Mouse (Mus musculus): ENCODE results near the gene Eif4enif1. TPM values are rescaled to one million over a fixed set of nuclear protein-coding genes. Genes with fewer than 3 reads are reported as not detected.
"Not testable (repeated sequence)": the region's sequence is repeated elsewhere in the genome, so short reads cannot be mapped to it uniquely, and the experiment has no call there.

Eif4enif1 gene
- total RNA-seq, 2 experiments from 2014 or later: 59.0 to 67.2 TPM

DNA sequence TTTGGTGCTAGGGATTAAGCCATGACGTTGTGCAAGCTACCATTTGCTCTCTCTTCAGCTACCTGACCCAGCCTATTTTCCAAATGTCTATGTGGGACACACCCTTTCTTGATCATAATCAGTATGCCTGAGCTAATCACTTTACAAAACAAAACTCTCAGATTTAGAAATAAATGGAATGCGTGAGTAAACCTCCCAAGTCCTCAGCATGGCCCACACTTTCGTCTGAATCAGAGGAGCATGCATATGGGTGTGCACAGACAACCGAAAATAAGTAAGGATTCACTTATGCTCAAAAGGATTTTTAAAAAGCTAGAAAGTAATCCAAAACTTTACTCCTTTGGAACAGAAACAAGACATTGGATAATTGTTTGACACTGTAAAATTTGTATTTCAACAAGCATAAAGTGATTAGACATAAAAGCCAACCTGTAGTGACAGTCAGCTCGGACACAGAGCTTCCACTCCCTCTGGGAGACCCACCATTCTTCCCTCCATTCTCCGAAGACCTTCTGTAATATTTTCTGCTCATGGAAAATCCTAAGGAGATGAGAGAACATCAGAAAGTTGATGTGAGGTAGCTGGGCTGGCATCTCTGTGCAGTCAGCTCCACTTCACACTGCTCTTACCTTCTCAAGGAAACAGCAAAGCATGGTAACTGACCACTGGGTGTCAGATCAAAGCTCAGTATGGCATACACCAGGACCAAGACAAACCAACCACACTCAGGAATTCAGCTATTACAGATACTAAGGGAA, 23.0 kb upstream of the Eif4enif1 start:
- intact Hi-C loops (cut with DNase I): not testable (repeated sequence)
- peak in 1 of 2 experiments; percentile 31 for DNase-seq (ENCODE audit: low spot score in 2 of 2)

DNA sequence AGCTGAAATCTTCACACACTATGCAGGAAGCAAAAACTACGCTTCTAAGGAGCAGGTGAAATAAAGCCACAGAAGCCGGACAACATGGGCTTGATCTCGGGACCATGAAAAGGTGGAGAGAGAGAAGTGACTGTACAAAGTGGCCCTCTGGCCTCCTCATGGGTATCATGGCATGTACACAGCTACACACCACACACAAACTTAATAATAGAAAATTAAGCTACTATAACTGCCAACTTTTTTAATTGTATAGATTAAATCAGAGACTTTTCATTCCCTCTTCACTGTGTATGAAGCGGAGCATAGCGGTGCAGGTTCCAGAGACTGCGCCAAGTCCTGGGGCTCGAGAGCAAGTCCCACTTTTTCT, 22.5 kb upstream of the Eif4enif1 start:
- peak in 1 of 2 experiments; percentile 59 for DNase-seq (ENCODE audit: low spot score in 2 of 2)
- intact Hi-C loops (cut with DNase I): not testable (repeated sequence)

DNA sequence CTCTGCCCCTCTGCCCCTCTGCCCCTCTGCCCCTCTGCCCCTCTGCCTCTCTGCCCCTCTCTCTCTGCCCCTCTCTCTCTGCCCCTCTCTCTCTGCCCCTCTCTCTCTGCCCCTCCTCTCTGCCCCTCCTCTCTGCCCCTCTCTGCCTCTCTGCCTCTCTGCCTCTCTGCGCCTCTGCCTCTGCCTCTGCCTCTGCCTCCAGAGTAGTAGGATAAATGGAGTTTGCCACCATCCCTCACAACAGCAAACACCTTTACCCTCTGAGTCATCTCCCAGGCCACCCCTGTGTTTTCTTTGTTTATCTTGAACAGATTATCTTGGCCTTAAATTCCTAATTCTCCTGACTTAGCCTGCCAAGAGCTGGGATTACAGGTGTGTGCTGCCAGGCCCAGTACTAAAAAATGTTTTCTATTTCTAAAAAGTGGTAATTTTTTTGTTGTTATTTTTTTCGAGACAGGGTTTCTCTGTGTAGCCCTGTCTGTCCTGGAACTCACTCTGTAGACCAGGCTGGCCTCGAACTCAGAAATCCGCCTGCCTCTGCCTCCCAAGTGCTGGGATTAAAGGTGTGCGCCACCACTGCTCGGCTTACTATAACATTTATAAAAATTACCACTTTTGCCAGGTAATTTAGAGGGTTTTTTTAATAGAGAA, 21.6 kb upstream of the Eif4enif1 start:
- intact Hi-C loops (cut with DNase I); DNase-seq (ENCODE audit: low spot score in 2 of 2): not testable (repeated sequence)

DNA sequence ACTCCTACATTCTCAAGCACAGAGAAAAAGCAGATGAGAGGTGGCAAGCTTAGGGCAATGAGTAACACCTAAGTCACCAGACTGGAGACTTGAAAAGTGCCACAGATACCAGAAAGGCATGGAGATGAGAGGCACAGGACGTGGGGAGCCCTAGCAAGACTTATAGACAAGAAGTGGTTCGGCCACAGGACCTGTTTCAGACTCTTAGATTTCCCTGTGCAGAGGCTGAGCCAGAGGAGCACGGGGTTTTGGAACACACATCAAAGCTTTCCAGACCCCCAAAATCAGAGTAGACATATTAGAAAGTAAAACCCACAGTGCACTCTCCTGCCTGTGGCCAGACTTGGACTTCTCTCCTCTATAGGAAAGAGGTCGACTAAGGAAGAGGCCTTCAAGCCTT, 20.9 kb upstream of the Eif4enif1 start:
- intact Hi-C loops (cut with DNase I): not testable (repeated sequence)
- peak; percentile 74 to 79 for DNase-seq (ENCODE audit: low spot score in 2 of 2)

DNA sequence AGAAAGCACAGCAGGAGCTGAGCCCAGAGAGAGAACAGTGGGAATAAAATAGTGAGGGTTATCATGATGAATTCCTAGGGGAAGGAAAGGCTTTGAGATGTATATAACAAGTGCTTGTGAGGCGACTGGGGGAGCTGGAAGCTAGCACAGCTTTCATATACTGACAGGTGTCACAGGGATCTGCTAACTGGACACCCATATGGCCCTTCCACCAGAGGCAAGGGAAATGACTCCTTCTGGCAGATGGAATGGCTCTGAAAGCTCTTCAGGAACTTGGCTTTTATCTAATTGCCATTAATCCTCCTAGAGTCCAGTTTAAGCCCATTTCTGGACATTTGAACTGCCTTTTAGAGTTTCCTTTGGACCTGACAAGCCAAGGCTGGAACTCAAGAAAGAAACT, 20.2 kb upstream of the Eif4enif1 start:
- intact Hi-C loops (cut with DNase I): not testable (repeated sequence)

DNA sequence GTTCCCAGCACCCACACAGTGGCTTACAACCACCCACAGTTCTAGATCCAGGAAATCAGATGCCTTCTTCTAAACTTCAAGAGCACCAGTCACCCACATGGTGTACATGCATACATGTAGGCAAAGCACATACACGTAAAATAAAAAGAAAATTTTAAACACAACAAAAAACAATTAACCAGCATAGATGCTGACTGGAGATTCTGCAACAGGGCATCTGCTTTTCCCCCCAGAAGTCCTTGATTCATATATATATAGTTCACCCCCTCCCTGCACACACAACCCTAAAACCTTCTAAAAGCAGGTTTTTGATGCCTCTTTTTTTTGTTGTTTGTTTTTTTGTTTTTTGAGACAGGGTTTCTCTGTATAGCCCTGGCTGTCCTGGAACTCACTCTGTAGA, 19.5 kb upstream of the Eif4enif1 start:
- DNase-seq (ENCODE audit: low spot score in 2 of 2); intact Hi-C loops (cut with DNase I): not testable (repeated sequence)

More for the DNA sequence above, 20.2 kb upstream of the Eif4enif1 start:
- not testable (repeated sequence) for DNase-seq (ENCODE audit: low spot score in 2 of 2)

DNA sequence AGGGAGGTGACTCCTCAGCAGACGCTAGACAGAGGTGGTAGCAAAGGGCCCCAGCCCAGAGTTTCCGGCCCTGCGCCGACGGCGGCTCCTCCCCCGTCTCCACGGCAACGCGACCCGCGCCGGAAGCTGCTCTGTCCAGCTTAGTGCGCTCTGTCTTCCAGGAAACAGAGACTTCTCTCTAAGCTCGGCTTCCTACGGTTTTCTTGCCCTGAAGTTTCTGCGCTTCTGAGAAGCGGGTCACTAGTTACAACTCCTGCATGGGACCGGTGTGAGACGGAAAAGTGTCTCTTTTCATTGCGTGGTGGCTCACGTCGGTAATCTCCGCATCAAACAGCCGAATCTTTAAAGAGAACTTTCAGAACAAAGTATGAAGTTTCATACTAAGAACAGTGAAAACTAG, 8.8 kb upstream of the Eif4enif1 start, which contains the start of gene Sfi1:
Gene Sfi1 (minus strand): TSS at position 101 of the 400 bp plus-strand sequence.
- no peak for DNase-seq (ENCODE audit: low spot score in 2 of 2)
- intact Hi-C loops (cut with DNase I): no loop called here

DNA sequence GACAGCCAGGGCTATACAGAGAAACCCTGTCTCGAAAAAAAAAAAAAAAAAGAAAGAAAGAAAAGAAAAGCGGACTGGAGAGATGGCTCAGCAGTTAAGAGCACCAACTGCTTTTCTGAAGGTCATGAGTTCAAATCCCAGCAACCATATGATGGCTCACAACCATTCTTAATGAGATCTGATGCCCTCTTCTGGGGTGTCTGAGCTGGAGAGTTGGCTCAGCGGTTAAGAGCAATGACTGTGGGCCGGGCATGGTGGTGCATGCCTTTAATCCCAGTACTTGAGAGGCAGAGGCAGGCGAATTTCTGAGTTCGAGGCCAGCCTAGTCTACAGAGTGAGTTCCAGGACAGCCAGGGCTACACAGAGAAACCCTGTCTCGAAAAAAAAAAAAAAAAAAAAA, 1.6 kb upstream of the Eif4enif1 start:
- intact Hi-C loops (cut with DNase I): not testable (repeated sequence)

DNA sequence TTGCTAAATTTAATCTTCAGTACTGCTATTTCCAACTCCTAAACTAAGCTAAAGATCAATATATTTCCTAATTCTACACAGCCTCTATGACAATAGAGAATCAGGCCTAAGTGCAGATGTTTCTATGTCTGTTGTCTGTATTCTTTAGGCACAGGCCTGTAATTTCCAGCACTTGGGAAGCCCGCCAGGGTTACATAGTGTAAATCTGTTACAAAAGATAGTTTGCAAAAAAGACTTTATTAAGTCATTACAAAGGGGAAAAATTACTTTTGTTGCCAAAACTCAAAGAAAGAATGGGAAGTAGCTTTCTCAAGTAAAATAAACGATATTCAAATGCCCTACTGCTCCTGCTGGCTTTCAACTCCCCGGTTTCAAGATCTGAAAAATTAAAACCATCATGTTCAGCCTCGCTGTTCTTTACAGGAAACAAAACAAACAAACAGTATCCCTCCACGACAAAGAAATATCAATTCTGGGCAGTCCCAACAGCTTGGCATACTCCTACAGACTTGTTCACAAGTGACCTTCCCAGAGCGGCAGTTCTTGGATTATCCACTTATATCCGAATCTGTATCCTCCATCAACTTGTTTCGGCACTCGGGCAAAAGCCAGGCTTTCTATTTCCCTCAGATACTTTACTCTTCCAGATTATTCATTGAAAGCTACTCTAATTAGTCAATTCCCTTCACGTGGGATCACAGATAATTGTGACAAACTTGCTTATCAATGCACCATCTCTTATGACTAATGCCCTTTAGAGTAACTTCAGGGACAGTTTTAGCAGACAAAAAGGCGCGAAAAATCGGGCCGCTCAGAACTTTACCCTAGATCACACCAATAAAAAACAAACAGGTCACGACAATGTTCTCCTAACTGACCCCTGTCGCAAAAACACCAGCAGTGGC, 614 bp upstream of the Eif4enif1 start:
- DNase-seq (ENCODE audit: low spot score in 2 of 2): no peak
- intact Hi-C loops (cut with DNase I): no loop called here

More for the DNA sequence above, 1.6 kb upstream of the Eif4enif1 start:
- DNase-seq (ENCODE audit: low spot score in 2 of 2): not testable (repeated sequence)

DNA sequence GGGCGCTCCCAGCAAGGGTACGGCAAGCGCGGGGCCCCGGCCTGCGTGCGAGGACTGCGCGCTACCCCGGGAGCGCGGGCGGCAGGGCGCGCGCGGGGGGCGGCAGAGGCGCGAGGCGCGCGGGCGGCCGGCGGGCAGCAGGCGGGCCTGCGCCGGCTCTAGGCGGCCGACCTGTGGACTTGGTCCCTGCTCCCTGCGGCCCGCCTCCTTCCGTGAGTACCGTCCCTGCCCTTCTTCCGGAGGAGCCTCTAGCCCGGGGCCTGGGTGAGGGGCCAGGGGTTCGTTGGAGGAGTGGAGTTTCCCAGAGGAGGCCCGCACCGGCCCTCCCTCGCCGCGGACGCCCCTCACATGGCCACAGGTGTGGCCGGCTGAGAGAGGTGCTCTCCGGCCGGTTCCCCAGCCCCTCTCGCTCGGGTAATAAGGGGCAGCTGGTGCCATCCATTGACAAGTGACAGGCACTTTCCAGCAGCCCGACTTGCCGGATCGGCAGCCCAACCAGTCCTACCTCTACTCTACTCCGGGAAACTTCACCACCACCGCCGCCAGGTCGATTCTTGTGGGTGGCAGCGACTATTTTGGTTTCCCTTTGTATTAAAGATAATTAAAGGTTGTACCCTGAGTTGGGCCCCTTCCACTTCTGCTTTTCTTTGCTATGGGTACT, 719 bp downstream of the Eif4enif1 start:
- intact Hi-C loops (cut with DNase I): no loop called here
- peak; percentile 19 to 38 for DNase-seq (ENCODE audit: low spot score in 2 of 2)

DNA sequence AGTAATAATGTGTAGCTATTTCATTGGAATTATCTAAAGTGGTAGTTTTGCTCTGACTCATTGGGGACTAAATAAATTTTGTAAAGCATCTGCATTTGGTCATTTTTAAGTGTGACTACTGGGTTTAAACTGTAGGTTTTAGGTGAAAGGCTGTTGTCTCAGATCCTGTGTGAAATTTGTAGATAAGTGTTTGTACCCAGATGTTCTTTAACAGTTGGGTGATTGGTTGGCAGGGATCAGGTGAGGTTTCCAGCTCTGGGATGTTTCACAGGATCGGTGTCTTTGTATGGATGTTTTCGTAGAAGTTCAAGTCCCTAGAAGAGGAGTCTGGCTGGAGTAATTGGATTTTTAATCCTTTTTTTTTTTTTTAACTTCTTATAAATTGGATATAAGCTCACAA, 1.6 kb downstream of the Eif4enif1 start:
- no peak for DNase-seq (ENCODE audit: low spot score in 2 of 2)
- intact Hi-C loops (cut with DNase I): no loop called here

DNA sequence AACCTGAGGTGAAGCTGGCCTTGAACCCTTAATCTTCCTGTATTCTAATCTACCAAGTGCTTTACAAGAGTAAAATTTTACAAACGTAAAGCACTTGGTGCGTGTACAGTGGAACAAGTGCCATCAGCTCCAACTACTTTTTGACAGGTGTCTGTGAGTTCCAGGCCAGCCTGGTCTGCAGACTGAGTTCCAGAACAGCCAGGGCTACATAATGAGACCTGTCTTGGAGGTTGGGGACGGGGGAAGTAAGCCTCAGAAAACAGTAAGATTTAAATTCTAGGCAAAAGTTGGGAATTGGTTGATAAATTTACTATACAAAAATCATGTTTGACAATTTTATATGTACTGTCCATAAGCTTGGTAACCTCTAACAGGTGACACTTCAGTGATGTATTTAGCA, 3.0 kb downstream of the Eif4enif1 start:
- intact Hi-C loops (cut with DNase I): no loop called here
- DNase-seq (ENCODE audit: low spot score in 2 of 2): no peak

DNA sequence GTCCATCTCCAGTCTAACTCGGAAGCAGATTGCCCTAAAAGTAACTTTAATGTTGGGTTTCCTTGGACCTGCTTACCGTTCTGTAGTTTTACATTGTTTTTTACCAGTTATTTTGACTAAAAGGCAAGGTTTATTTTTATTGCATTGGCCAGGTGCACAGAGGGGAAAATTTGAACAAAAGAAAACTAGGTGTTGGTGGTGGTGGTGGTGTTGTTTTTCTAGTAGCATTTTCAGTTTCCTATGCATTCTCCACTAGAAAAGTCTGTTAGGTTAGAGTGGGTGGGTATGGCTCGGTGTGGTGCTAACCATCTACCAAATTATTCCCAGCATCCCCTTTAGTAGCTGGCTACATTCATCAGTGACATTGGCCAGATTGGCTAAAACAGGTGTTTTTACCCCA, 4.6 kb downstream of the Eif4enif1 start:
- intact Hi-C loops (cut with DNase I): no loop called here
- DNase-seq (ENCODE audit: low spot score in 2 of 2): no peak

DNA sequence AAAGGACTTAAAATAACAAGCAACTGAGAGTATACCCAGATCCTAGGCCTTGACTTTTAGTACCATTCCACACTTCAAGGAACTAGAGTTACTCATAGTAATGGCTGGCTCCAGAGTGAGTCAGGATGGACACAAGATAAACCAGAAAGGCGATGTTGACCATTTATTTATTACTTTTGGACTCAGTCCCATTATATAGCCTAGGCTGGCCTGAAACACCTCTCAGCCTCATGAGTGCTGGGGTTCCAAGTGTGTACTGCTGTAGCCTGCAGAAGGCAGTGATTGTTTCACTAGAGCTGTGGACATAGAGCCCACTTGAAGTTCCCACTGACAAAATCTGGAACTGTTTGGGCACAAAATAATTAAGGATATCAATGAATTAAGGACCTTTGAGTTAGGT, 10.3 kb downstream of the Eif4enif1 start:
- intact Hi-C loops (cut with DNase I): no loop called here
- no peak for DNase-seq (ENCODE audit: low spot score in 2 of 2)

DNA sequence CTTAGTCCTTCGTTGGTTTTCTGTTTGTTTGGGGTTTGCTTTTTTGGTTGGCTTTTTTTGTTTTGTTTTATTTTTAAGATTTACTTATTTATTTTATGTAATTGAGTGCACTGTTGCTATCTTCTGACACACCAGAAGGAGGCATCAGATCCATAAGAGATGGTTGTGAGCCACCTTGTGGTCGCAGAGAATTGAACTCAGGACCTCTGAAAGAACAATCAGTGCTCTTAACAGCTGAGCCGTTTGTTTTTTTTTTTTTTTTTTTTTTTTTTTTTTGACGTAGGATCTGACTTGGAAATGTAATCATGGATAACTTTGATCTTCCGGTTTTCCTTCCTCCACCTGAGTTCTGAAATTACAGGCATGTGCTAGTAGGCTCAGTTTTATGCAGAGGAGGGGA, 20.9 kb downstream of the Eif4enif1 start:
- DNase-seq (ENCODE audit: low spot score in 2 of 2): no peak
- intact Hi-C loops (cut with DNase I): loop anchor here (5.0 kb wide), 1 partner anchor 34 kb away; no protein-coding TSS in a partner anchor

DNA sequence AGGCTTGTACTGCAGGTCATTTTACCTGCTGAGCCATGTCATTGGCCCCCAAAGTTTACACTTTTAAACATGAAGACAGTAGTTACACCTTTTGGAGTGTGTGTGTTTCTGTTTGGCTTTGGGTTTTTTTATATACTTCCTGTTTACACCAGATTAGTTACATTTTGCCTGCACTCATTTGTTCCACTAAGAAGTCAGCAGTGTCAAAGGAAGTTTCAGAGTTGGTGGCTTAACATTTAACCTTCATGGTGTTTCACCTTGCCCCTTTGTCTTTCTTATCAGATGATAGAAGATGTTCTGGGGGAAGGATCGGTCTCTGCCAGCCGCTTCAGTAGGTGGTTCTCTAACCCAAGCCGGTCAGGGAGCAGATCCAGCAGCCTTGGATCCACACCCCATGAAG, 24.9 kb downstream of the Eif4enif1 start:
- intact Hi-C loops (cut with DNase I): no loop called here
- no peak for DNase-seq (ENCODE audit: low spot score in 2 of 2)

DNA sequence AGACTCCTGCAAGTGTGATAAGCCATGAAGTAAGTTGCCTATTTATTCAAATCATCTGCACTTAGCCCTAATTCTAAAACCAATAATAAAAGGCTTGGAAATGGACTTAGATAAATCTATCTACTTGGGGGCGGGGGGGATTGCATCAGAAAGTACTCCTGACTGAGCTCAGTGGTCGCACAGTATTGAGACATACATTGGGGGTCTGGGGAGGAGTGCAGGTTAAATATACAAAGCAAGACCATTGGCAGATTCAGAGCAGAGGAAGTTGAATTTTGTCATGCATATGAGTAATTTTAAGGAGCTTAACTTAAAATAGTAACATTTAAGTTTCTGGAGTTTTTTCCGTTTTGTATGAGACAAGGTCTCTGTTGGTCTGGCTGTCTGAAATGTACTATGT, 30.1 kb downstream of the Eif4enif1 start:
- intact Hi-C loops (cut with DNase I): no loop called here
- no peak for DNase-seq (ENCODE audit: low spot score in 2 of 2)

DNA sequence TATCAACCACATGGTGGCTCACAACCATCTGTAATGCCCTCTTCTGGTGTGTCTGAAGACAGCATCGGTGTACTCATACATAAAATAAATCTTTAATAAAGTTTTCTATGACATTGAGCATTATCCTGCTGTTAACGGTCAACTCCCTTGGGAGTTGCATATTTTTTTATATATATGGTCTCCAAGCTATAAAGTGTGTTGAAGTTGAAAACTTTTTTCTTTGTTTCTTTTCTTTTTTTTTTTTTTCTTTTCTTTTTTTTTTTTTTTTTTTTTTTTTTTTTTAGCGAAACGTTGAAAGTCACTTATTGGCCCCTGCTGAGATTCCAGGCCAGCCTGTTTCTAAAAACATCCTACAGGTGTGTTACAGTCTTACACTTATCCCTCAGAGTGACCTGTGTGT, 31.5 kb downstream of the Eif4enif1 start:
- no peak for DNase-seq (ENCODE audit: low spot score in 2 of 2)
- intact Hi-C loops (cut with DNase I): no loop called here

DNA sequence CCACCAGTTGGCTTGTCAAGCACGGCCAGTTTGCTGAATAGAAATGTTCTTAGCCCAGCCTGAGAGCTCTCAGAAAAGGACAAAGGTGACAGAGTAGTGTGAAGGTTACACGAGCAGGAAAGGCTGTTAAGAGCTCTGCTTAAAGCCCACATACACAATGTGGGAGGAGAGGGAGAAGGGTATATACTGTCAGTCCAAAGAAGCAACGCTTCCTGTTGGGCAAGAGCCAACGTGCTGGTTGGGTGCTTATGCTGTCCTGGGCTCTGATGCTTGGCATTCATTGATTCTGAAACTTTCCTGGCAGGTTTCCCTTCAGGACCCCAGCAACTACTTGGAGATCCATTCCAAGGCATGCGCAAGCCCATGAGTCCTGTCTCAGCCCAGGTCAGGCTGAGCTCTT, 33.1 kb downstream of the Eif4enif1 start:
- DNase-seq (ENCODE audit: low spot score in 2 of 2): no peak
- intact Hi-C loops (cut with DNase I): no loop called here
